Mouse (Mus musculus) midbrain, embryonic 11.5 days (tissue): Measurements from ENCODE around the gene Gm8947. TPM values are rescaled to one million over a fixed set of nuclear protein-coding genes. Genes with fewer than 3 reads are reported as not detected.
"Not testable (repeated sequence)": the region's sequence is repeated elsewhere in the genome, so short reads cannot be mapped to it uniquely, and the experiment has no call there.

ENCODE experiments used
- ATAC-seq: fragments of 200-750 bp; cut with Nextera tagmentation; 2 replicates; pipeline ENCODE4 v1.8.0; 2017; ENCODE audit warnings: moderate TSS enrichment, moderate library complexity; ENCODE audit not compliant: low FRiP score
- DNase-seq: peaks from one replicate; pipeline ENCODE4 v3.0.0; 2015; ENCODE audit warnings: low spot score; ENCODE audit errors: missing footprints
- H3K27ac ChIP-seq: fragments of 300-500 bp; sonication (generic); 2 replicates; pipeline ENCODE4 v1.5.1; 2014; ENCODE audit warnings: low read depth, low read length
- H3K27me3 ChIP-seq: fragments of 300-500 bp; sonication (generic); 2 replicates; pipeline ENCODE4 v1.6.1; 2014; ENCODE audit warnings: mild to moderate bottlenecking, low read length, moderate library complexity, mixed read lengths; ENCODE audit not compliant: control insufficient read depth, insufficient read depth
- H3K36me3 ChIP-seq: fragments of 300-500 bp; sonication (generic); 2 replicates; pipeline ENCODE4 v1.6.1; 2014; ENCODE audit warnings: mild to moderate bottlenecking, low read length, moderate library complexity, mixed read lengths; ENCODE audit not compliant: control insufficient read depth, insufficient read depth
- H3K4me1 ChIP-seq: fragments of 300-500 bp; sonication (generic); 2 replicates; pipeline ENCODE4 v1.6.1; 2014; ENCODE audit warnings: low read length; ENCODE audit not compliant: control insufficient read depth, insufficient read depth
- H3K4me2 ChIP-seq: fragments of 300-500 bp; sonication (generic); 2 replicates; pipeline ENCODE4 v1.6.1; 2014; ENCODE audit warnings: mild to moderate bottlenecking, moderate library complexity
- H3K4me3 ChIP-seq: fragments of 300-500 bp; sonication (generic); 2 replicates; pipeline ENCODE4 v1.5.1; 2014; ENCODE audit warnings: low read depth, low read length
- H3K9ac ChIP-seq: fragments of 300-500 bp; sonication (generic); 2 replicates; pipeline ENCODE4 v1.6.1; 2014; ENCODE audit warnings: low read length
- H3K9me3 ChIP-seq: fragments of 300-500 bp; sonication (generic); 2 replicates; pipeline ENCODE4 v1.6.1; 2016; ENCODE audit warnings: low read length; ENCODE audit not compliant: control insufficient read depth
- WGBS: fragments of 180-500 bp; shearing (Covaris S2); extraction: QIAGEN DNeasy Blood & Tissue Kit; methylation state at CpG from one replicate; pipeline ENCODE4 v1.1.7; 2014; 5-methylcytosine and 5-hydroxymethylcytosine counted together
- polyA plus RNA-seq: library from polyadenylated mRNA; unstranded; fragments of >200 nt; fragmentation: Nextera tagmentation; extraction: Ambion mirVana; gene quantifications from 2 replicates; pipeline ENCODE4 v1.2.1, GENCODE M21; 2014

The Gm8947 gene
- polyA plus RNA-seq, result 0.18 and 0.42 TPM in 2 replicates

DNA sequence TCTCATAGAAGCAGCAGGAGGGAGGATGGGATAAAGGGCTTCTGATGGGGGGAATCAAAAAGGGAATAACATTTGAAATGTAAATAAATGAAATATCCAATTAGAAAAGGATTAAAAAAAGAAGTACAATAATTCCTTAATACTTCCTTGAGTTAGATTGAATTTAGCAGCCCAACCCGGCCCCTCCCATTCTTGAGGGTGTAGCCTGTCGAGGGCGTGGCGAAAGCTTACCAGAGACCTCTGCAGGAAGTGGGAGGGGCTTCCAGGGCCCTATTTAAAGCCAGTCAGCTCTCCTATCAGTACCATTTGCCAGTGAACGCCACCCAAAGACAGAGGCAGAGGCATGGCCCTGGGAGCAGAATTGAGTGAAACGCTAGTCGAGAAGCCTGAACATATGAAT, at the start of gene Gm8947:
Gm8947 (plus strand) TSS at position 302 of the 400 bp plus-strand sequence.
- not testable (repeated sequence) for H3K36me3 ChIP-seq, H3K27me3 ChIP-seq, H3K9me3 ChIP-seq, ATAC-seq, H3K9ac ChIP-seq, H3K4me1 ChIP-seq, H3K4me3 ChIP-seq, DNase-seq, H3K27ac ChIP-seq, H3K4me2 ChIP-seq
- WGBS, result no CpG with 5 or more reads among the region's 7 CpGs

DNA sequence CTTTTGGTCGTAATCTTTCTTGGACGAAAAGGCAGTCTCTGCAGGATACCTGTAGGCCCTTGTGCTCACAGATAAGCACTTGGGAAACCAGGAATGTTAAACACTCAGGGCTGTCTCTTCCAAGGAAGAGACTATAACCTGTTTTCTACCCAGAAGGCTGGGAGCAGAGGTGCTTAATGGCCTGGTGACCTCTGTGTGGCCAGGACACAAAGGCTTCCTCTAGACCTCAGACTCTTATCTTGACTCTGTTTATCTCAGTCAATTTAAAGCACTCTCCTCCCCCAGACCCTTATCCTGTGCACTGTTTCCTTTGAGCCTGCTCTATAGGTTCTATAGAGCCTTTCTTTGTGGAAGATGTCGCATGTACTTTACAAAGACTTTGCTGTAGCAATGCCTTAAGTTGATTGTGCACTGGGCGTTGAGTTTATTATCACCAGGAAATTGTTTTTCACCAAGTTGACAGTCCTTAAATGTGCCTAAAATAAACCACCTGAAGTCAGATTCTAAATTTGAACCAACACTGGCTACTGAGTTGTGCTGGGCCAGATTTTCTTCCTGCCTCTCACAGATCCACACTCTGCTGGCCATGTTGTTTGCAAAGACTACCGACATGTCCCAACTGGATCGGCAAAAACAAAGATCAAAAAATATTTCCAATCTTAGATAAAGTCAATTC, 47.6 kb upstream of the Gm8947 start:
- H3K9me3 ChIP-seq, result no peaks in the 10 kb centered on the region
- no peak overlapping the region for H3K27ac ChIP-seq
- no peaks in the 10 kb centered on the region for H3K4me1 ChIP-seq
- H3K36me3 ChIP-seq, result no peaks in the 10 kb centered on the region
- 74% methylated on average over 6 of the region's 6 CpGs for WGBS
- ATAC-seq (no peak), DNase-seq (no peak)
- no peaks in the 10 kb centered on the region for H3K27me3 ChIP-seq
- no peak overlapping the region for H3K4me3 ChIP-seq
- H3K9ac ChIP-seq, result no peak overlapping the region
- H3K4me2 ChIP-seq, result no peak overlapping the region

DNA sequence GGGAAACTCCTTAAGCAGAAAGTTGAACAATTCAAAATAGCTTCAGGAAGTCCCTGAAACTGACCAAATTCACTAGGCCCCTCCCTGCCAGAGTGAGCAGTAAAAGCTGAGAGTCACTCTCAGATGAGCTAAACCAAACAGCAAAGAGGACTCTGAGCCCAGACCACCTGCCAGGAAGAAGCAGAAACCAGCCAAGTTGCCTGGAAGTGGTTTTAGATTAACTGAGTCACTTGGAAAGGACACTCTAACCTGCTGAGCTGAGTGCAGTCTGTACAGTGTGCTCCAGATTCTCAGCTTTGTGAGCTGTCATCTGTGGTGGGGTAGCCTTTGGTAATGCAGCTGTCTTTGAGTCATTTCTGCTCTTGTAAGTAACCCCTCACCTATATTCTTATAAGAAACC, 44.4 kb upstream of the Gm8947 start:
- Histone ChIP-seq H3K4me3 (no peak overlapping the region), H3K27me3 (no peaks in the 10 kb centered on the region), H3K4me2 (no peak overlapping the region), H3K27ac (no peak overlapping the region), H3K4me1 (no peaks in the 10 kb centered on the region), H3K9ac (no peak overlapping the region), H3K36me3 (no peaks in the 10 kb centered on the region), H3K9me3 (no peaks in the 10 kb centered on the region)
- DNase-seq (no peak), ATAC-seq (no peak)

DNA sequence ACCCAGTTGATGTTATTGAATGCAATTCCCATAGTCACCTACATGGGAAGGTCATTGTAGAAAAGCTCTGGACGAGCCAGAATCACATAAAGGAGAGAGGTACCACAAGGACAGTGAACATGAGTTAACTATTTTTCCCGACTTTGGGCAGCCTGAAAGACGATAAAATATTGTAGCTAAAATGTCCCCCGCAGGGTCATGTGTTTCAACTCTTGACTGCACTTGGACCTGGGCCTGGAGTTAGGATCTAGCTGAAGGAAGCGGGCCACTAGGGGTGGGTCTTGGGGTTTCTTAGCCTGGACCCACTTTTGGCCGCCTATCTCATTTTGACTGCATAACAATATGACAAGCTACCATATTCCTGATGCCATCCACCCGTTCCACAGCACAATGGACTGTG, 42.0 kb upstream of the Gm8947 start:
- 87% methylated on average over 7 of the region's 7 CpGs for WGBS
- H3K4me2 ChIP-seq, result no peak overlapping the region
- no peaks in the 10 kb centered on the region for H3K27me3 ChIP-seq
- ATAC-seq, result no peak
- no peaks in the 10 kb centered on the region for H3K9me3 ChIP-seq
- no peaks in the 10 kb centered on the region for H3K4me1 ChIP-seq
- H3K4me3 ChIP-seq, result no peak overlapping the region
- H3K36me3 ChIP-seq, result no peaks in the 10 kb centered on the region
- H3K9ac ChIP-seq, result no peak overlapping the region
- no peak for DNase-seq
- H3K27ac ChIP-seq, result no peak overlapping the region

DNA sequence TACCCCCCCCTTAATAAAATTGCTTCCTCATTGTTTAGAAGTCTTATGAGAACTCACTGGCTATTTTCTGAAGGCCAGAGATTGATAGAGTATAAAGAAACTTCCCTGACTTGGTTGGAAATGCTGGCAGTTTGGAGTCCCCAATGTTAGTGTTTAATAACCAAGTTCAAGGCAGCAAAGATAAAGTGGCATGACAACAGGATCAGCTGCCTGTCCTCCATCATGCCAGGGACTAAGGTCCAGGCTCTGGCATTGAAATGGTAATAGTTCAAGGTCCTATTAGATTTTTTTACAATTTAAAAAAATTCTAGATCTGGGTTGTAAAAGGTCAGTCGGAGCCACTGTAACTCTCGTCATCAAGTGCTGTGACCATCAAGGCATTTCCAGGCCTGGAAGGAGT, 41.1 kb upstream of the Gm8947 start:
- no peaks in the 10 kb centered on the region for H3K27me3 ChIP-seq
- H3K9ac ChIP-seq, result no peak overlapping the region
- DNase-seq, result no peak
- H3K27ac ChIP-seq, result no peak overlapping the region
- no peaks in the 10 kb centered on the region for H3K36me3 ChIP-seq
- no peaks in the 10 kb centered on the region for H3K9me3 ChIP-seq
- H3K4me3 ChIP-seq, result no peak overlapping the region
- WGBS, result 84% methylated on average over 2 of the region's 2 CpGs
- ATAC-seq, result no peak
- no peaks in the 10 kb centered on the region for H3K4me1 ChIP-seq
- no peak overlapping the region for H3K4me2 ChIP-seq

DNA sequence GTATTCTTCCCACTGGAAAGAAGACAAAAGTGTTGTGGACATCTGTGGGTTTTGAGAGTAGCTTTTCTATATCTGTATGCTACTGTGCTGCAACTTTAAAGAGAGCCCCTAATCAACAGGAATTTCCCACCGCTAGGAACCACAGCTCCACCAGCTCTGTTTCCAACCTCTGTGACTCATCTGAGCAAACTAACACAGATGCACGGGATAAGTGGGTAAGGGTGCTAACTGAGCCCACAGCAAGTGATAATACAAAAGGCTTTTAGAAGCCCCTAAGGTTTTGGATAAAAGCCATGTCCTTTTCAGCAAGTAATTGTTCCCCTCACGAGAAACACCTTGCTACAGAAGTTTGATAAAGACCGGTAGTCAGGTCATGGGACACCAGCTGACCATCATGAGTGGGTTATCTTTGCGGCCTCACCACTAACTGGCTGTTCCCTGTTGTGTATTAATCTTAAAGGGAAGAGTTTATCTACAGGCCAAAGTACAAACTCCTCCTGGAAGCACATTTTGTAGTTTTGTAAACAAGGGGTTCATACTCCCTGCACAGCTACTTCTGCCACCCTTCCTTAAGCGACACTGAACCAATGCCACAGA, 39.0 kb upstream of the Gm8947 start:
- H3K4me2 ChIP-seq, result no peak overlapping the region
- no peak overlapping the region for H3K9ac ChIP-seq
- H3K4me3 ChIP-seq, result no peak overlapping the region
- H3K27me3 ChIP-seq, result no peaks in the 10 kb centered on the region
- H3K27ac ChIP-seq, result no peak overlapping the region
- no peak for DNase-seq
- no peaks in the 10 kb centered on the region for H3K36me3 ChIP-seq
- no peaks in the 10 kb centered on the region for H3K9me3 ChIP-seq
- no peaks in the 10 kb centered on the region for H3K4me1 ChIP-seq
- no peak for ATAC-seq
- 91% methylated on average over 6 of the region's 6 CpGs for WGBS

DNA sequence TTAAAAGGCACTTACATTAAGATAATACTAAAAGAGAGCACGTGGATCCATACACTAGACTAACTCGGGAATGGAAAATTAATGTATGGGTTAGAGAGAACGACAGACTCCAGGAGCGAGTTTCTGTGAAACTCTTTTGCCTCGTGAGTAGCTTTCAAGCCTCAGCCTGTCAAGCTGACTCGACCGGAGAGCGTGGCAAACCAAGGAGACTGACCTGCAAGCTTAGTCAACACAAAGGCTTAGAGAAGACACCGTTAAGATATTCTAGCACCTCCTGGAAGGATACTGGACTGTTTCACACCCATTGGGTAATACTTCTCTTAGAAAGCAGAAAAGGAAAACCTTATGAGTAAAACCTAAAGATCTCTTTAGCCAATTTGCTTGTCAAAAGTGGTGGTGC, 38.0 kb upstream of the Gm8947 start:
- H3K4me3 ChIP-seq, H3K4me2 ChIP-seq, ATAC-seq, H3K27ac ChIP-seq, H3K9me3 ChIP-seq, H3K4me1 ChIP-seq, H3K36me3 ChIP-seq, H3K9ac ChIP-seq, H3K27me3 ChIP-seq, DNase-seq: not testable (repeated sequence)
- WGBS, result 91% methylated on average over 9 of the region's 9 CpGs

DNA sequence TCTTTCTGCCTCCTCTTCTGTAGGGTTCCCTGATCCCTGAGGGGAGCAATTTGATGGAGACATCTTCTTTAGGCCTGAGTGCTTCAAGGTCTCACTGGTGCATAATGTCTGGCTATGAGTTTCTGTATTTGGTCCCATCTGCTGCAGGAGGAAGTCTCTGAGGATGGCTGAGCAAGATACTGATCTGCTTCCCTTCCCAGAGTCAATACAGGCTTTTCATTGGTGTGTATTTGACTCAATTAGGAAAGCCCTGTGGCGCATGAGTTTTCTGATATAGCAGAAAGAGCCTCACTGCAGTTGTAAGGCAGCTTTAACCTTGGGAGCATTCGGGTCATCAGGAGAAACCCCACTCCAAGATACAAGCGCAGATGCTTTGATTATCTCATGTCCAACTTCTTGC, 36.0 kb upstream of the Gm8947 start:
- DNase-seq, result no peak
- no peak for ATAC-seq
- Histone ChIP-seq H3K4me3 (no peak overlapping the region), H3K4me2 (no peak overlapping the region), H3K9ac (no peak overlapping the region), H3K9me3 (no peaks in the 10 kb centered on the region), H3K4me1 (no peaks in the 10 kb centered on the region), H3K27me3 (no peaks in the 10 kb centered on the region), H3K36me3 (no peaks in the 10 kb centered on the region), H3K27ac (no peak overlapping the region)
- WGBS, result 96% methylated on average over 3 of the region's 3 CpGs

DNA sequence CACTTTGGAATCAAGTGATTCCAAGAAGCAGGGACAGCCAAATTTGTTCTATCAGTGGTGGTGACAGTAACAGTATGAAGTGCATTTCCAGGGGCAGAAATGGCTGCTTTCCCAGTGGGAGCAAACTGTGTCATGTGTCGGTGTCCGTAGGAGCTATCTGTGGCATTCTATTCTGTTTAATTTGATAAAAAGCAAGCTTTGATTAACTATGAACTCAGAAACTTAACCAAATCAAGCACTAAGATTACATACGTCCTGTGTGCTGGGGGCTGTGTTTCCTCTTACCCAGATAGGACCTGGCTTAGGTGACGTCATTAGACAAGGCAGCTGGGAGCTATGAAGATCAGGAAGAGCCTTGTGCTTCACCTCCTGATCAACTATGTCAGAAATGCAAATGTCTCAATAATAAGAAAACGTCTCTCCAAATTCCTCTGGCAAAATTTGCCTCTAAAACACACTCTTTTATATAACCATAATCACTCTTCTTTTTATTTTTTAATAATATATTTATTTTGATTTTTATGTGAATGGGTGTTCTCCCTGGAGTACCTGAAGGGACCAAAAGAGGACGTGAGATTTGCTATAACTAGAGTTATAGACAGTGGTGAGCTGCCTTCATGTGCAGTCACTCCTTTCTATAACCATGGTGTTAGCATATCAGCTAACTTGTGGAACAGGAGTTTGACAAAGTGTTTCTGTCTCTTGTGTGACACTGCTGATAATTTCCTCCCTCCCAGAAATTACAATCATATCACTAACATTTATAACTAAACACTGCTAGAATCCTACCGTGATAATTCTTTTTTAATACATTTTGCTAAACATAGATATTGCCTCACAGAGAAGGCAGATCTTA, 35.2 kb upstream of the Gm8947 start:
- Histone ChIP-seq H3K9me3 (no peaks in the 10 kb centered on the region), H3K4me3 (no peak overlapping the region), H3K4me2 (no peak overlapping the region), H3K9ac (no peak overlapping the region), H3K27me3 (no peaks in the 10 kb centered on the region), H3K4me1 (no peaks in the 10 kb centered on the region), H3K36me3 (no peaks in the 10 kb centered on the region), H3K27ac (no peak overlapping the region)
- ATAC-seq, result no peak
- DNase-seq, result no peak
- WGBS, result 84% methylated on average over 7 of the region's 7 CpGs
